Mouse (Mus musculus): ENCODE data around the gene Rcor1. TPM values are rescaled to one million over a fixed set of nuclear protein-coding genes. Genes with fewer than 3 reads are reported as not detected.
A peak's percentile ranks its signal among the peaks of the same experiment; 100 is the strongest.

Gene Rcor1
- total and polyA plus RNA-seq, 2 experiments from 2014 or later, result 3.1 to 13.1 TPM

- peaks cover 3% of the 10 kb centered on the region; the same call in 1 of the 2 replicates for H3K36me3 ChIP-seq (ENCODE audit: insufficient read depth, low read length)
- H3K9me3 ChIP-seq (ENCODE audit: low read length), result no peaks in the 10 kb centered on the region
- no peak overlapping the region for H3K4me2 ChIP-seq (ENCODE audit: low read depth, low read length)
- no peak for TF ChIP-seq CTCF (IDR thresholded peaks at IDR 0.05; ENCODE audit: low read depth)
- H3K27ac ChIP-seq, result no peak overlapping the region
- H3K4me3 ChIP-seq (ENCODE audit: low read length), result no peak overlapping the region
- H3K4me1 ChIP-seq (ENCODE audit: insufficient read depth, low read length), result no peaks in the 10 kb centered on the region
- WGBS, result 86% methylated on average over 5 of the region's 5 CpGs
- no peak overlapping the region for H3K9ac ChIP-seq (replicated peaks; ENCODE audit: low read length)
- no peak for DNase-seq (ENCODE audit: low spot score)
- no peaks in the 10 kb centered on the region for H3K27me3 ChIP-seq (ENCODE audit: insufficient read depth, low read length)
- no peak for ATAC-seq
Observed at GRCm38 (mm10) chr12:111119506-111120085, 80.4 kb downstream of the Rcor1 start.

DNA sequence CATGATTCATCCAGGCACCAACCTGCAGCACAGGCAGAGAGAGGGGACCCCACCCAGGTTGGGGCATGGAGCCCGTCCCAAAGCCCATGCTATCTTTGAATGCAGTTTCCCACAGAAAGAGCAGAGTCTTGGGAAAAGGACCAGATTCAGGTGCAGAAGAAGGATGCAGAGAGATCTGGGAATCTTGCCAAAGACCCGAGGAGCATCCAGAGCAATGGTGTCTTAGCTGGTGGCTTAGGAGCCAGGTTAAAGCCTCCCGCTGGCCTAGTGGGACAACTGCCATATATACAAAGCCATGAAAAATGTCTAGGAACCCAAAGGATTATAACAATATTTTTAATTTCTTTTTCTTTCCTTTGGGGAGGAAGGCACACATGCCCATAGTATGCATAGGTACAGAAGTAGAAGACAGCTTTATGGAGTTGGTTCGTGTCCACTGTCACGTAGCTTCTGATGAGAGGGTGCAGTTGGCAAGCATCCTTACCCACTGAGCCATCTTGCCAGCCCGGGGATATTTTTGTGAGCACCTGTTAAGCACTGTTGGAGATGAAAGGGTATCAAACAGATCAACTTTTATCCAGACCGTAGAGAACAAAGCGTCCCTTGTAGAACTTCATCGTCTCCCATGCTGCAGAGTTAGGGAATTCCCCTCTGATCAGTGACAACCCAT is 82.0 kb downstream of the Rcor1 start:
- 81% methylated on average over 9 of the region's 9 CpGs for WGBS
- TF ChIP-seq CTCF (IDR thresholded peaks at IDR 0.05; ENCODE audit: low read depth), result no peak
- no peaks in the 10 kb centered on the region for H3K27me3 ChIP-seq (ENCODE audit: insufficient read depth, low read length)
- H3K4me1 ChIP-seq (ENCODE audit: insufficient read depth, low read length), result no peaks in the 10 kb centered on the region
- DNase-seq (ENCODE audit: low spot score), result no peak
- no peak overlapping the region for H3K9ac ChIP-seq (replicated peaks; ENCODE audit: low read length)
- H3K9me3 ChIP-seq (ENCODE audit: low read length), result no peaks in the 10 kb centered on the region
- no peak overlapping the region for H3K4me3 ChIP-seq (ENCODE audit: low read length)
- no peak for ATAC-seq
- H3K36me3 ChIP-seq (ENCODE audit: insufficient read depth, low read length), result peaks cover 3% of the 10 kb centered on the region; the same call in 1 of the 2 replicates
- no peak overlapping the region for H3K27ac ChIP-seq
- H3K4me2 ChIP-seq (ENCODE audit: low read depth, low read length), result no peak overlapping the region

DNA sequence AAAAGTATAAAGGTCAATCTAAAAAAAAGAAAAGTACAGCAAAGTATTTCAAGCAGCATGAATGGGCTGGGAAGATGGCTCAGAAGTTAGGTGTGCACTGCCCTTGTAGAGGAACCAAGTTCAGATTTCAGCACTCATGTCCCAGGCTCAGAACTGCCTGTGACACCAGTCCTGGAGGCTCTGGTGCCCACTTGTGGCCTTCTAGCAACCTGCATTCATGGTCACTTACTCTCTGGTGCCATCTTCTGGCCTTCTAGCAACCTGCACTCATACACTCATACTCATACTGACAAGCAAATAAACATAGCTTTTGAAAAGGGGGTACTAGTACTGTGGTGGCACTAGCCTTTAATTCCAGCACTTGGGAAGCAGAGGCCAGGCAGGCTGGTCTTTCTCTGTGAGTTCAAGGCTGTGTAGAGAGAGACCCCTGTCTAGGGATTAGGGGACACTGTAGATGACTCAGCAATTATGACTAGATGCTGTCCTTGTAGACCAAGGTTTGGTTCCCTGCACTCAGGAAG is 83.2 kb downstream of the Rcor1 start:
- Histone ChIP-seq H3K9ac (replicated peaks; ENCODE audit: low read length) (no peak overlapping the region), H3K27ac (no peak overlapping the region), H3K4me3 (ENCODE audit: low read length) (no peak overlapping the region), H3K9me3 (ENCODE audit: low read length) (no peaks in the 10 kb centered on the region), H3K27me3 (ENCODE audit: insufficient read depth, low read length) (no peaks in the 10 kb centered on the region), H3K4me2 (ENCODE audit: low read depth, low read length) (no peak overlapping the region), H3K36me3 (ENCODE audit: insufficient read depth, low read length) (no peaks in the 10 kb centered on the region), H3K4me1 (ENCODE audit: insufficient read depth, low read length) (no peaks in the 10 kb centered on the region)
- peak; percentile 62 for TF ChIP-seq CTCF (IDR thresholded peaks at IDR 0.05; ENCODE audit: low read depth)
- DNase-seq (ENCODE audit: low spot score), result no peak
- ATAC-seq, result no peak

DNA sequence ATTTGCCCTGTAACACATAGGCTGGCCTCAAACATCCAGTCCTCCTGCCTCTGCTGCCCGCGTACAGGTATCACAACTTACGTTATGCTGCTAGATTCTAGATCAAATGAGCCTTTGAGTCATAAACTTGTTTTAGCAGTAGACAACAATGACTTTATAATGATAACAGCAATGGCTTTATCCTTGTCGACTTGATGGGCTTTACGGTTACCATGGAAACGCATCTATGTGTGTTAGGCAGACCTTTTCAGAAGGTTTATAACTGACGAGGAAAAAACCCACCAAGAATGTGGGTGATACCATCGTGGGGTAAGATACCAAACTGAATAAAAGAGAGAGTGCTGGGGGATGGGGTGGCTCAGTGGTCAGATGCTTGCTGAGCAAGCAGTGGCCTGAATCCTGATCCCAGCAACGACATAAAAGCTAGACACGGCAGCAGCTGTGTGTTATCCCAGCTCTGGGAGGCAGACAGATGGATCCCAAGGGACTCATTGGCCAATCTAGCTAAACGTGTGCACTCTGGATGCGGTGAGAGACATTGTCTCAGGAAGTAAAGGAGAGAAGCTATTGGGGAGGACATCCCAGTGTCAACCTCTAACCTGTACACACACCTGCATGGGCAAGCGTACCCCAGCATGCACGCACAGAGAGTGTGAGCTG is 85.6 kb downstream of the Rcor1 start:
- no peak for ATAC-seq
- WGBS, result 60% methylated on average over 14 of the region's 14 CpGs
- Histone ChIP-seq H3K4me3 (ENCODE audit: low read length) (no peak overlapping the region), H3K27me3 (ENCODE audit: insufficient read depth, low read length) (no peaks in the 10 kb centered on the region), H3K27ac (no peak overlapping the region), H3K4me2 (ENCODE audit: low read depth, low read length) (no peak overlapping the region), H3K4me1 (ENCODE audit: insufficient read depth, low read length) (no peaks in the 10 kb centered on the region), H3K9ac (replicated peaks; ENCODE audit: low read length) (no peak overlapping the region), H3K36me3 (ENCODE audit: insufficient read depth, low read length) (no peaks in the 10 kb centered on the region), H3K9me3 (ENCODE audit: low read length) (no peaks in the 10 kb centered on the region)
- DNase-seq (ENCODE audit: low spot score), result peak; percentile 56
- no peak for TF ChIP-seq CTCF (IDR thresholded peaks at IDR 0.05; ENCODE audit: low read depth)

DNA sequence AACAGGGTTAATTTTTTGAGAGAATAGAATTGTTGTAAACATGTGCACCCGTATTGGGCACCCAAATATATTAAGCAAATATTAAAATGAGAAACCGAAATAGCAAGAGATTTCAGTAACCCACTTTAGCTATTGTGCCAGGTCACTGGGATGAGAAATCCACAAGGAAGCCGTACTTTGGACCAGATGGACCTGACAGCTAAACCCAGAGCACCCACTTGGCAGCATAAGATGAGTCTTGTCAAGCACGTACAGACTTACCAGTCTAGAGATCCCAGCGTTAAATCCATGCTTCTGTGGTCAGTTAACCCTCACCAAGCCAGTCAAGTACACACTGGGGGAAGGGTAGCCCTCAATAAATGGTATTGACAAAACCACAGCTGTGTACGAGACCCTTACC is 86.5 kb downstream of the Rcor1 start:
- WGBS, result 64% methylated on average over 6 of the region's 6 CpGs
- ATAC-seq, result no peak
- no peaks in the 10 kb centered on the region for H3K36me3 ChIP-seq (ENCODE audit: insufficient read depth, low read length)

DNA sequence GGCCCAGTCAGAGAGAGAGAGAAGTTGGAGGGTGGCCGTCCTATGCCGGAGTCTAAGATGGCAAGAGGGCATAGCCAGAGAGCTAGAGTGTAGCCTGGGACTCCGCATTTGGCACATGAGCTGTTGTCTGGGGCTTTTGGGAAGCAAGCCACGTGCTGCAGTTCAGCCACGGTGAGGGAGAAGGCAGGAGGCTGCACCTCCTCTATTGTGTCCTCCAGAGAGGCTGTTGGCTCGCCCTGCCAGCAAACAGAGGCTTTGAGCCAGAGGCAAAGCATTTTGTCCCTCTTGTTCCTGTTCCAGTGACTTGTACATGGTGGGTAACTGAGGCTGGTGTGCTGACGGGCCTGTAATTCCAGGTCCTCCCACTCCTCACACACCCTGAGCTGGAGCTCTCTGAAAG is 95.0 kb downstream of the Rcor1 start:
- 39% methylated on average over 7 of the region's 7 CpGs for WGBS
- TF ChIP-seq CTCF (IDR thresholded peaks at IDR 0.05; ENCODE audit: low read depth), result no peak
- H3K36me3 ChIP-seq (ENCODE audit: insufficient read depth, low read length), result no peaks in the 10 kb centered on the region
- ATAC-seq (peak; percentile 51; the same call in 1 of the 2 replicates), DNase-seq (ENCODE audit: low spot score) (peak; percentile 37)
- 0 out of 2 replicates have a peak, but pooled peaks cover 13% of the 10 kb centered on the region for H3K4me1 ChIP-seq (ENCODE audit: insufficient read depth, low read length)
- H3K4me2 ChIP-seq (ENCODE audit: low read depth, low read length), result no peak overlapping the region
- H3K9me3 ChIP-seq (ENCODE audit: low read length), result no peaks in the 10 kb centered on the region
- H3K27ac ChIP-seq, result peak overlapping the region; percentile 61; the same call in 1 of the 2 replicates
- H3K27me3 ChIP-seq (ENCODE audit: insufficient read depth, low read length), result no peaks in the 10 kb centered on the region
- no peak overlapping the region for H3K4me3 ChIP-seq (ENCODE audit: low read length)
- H3K9ac ChIP-seq (replicated peaks; ENCODE audit: low read length), result no peak overlapping the region

More for the DNA sequence above, 86.5 kb downstream of the Rcor1 start:
- no peak overlapping the region for H3K4me2 ChIP-seq (ENCODE audit: low read depth, low read length)
- H3K9ac ChIP-seq (replicated peaks; ENCODE audit: low read length), result no peak overlapping the region
- no peak overlapping the region for H3K4me3 ChIP-seq (ENCODE audit: low read length)
- no peak for DNase-seq (ENCODE audit: low spot score)
- no peaks in the 10 kb centered on the region for H3K27me3 ChIP-seq (ENCODE audit: insufficient read depth, low read length)
- no peak for TF ChIP-seq CTCF (IDR thresholded peaks at IDR 0.05; ENCODE audit: low read depth)
- H3K27ac ChIP-seq, result no peak overlapping the region
- H3K4me1 ChIP-seq (ENCODE audit: insufficient read depth, low read length), result no peaks in the 10 kb centered on the region
- H3K9me3 ChIP-seq (ENCODE audit: low read length), result no peaks in the 10 kb centered on the region
